ENCODE assay signal across 18 mouse cellular contexts in genomic region chr7:73749339-73749738, GRCm38 (mm10). TPM values are rescaled to one million over a fixed set of nuclear protein-coding genes. Genes with fewer than 3 reads are reported as not detected.
DNase-seq lines count a peak whose midpoint lies in the region; ATAC-seq and TF ChIP-seq lines count a peak whose summit lies in the region.
"Had no signal": no experiment of that assay in that cellular context is flagged by ENCODE, and none has a peak within 500 bp of the region (broad histone marks: within the 10 kb centered on the region; RNA-seq: fewer than 3 reads in every experiment).

No protein-coding gene starts in this region.

- DNase-seq in forebrain, postnatal 0 days, result no peak
- DNase-seq in forebrain, embryonic 14.5 days (ENCODE audit: low spot score), result no peak
- no peak for DNase-seq in liver, embryonic 14.5 days (ENCODE audit: low read depth in 3 of 3, low spot score in 3 of 3)
- DNase-seq in liver, result no peak
- DNase-seq in CH12.LX (ENCODE audit: extremely low read depth), result no peak
- DNase-seq in testis, postnatal 14 days (ENCODE audit: low spot score), result no peak
- DNase-seq in neural tube, embryonic 10.5 days (ENCODE audit: extremely low spot score, low spot score), result no peak
- DNase-seq: adrenal gland, adult 2 months; kidney, postnatal 14 days; layer of hippocampus, postnatal 36 days; right cerebral cortex, postnatal 25 days had no signal

- in situ Hi-C loops in CH12.LX (cut with MboI; ENCODE audit: low pct_ligation_motif_present, low pct_unique_long_range_greater_than_20kb, low sequenced_read_pairs), result no loop called here

- dilution Hi-C loops in CH12.LX (cut with MboI; ENCODE audit: extremely low pct_ligation_motif_present, extremely low pct_unique_long_range_greater_than_20kb, low sequenced_read_pairs), result no loop called here

- H3K9me3 ChIP-seq in forebrain, postnatal 0 days (ENCODE audit: low read length), result no peaks in the 10 kb centered on the region
- H3K9me3 ChIP-seq in forebrain, embryonic 14.5 days (replicated peaks; ENCODE audit: control insufficient read depth, low read length), result no peaks in the 10 kb centered on the region
- H3K9me3 ChIP-seq in liver, embryonic 14.5 days (ENCODE audit: control insufficient read depth, low read length), result no peaks in the 10 kb centered on the region
- peaks cover 2% of the 10 kb centered on the region for H3K9me3 ChIP-seq in CH12.LX (replicated peaks; ENCODE audit: low read length)
- H3K9me3 ChIP-seq in intestine, embryonic 16.5 days (ENCODE audit: control insufficient read depth, low read length), result no peaks in the 10 kb centered on the region
- H3K9me3 ChIP-seq: heart, embryonic 10.5 days; hindbrain, embryonic 12.5 days; limb, embryonic 13.5 days; neural tube, embryonic 12.5 days had no signal

- 92% methylated on average over 2 of the region's 2 CpGs for WGBS in forebrain, postnatal 0 days
- 94% methylated on average over 2 of the region's 2 CpGs for WGBS in forebrain, embryonic 14.5 days
- WGBS in liver, embryonic 14.5 days (ENCODE audit: insufficient replicate concordance), result 58% methylated on average over 2 of the region's 2 CpGs
- WGBS in intestine, embryonic 16.5 days, result 92% methylated on average over 2 of the region's 2 CpGs

- H3K36me3 ChIP-seq in forebrain, postnatal 0 days (ENCODE audit: insufficient read depth), result no peaks in the 10 kb centered on the region
- H3K36me3 ChIP-seq in forebrain, embryonic 14.5 days (ENCODE audit: control insufficient read depth, insufficient read depth, low read length), result no peaks in the 10 kb centered on the region
- H3K36me3 ChIP-seq in liver, embryonic 14.5 days (replicated peaks; ENCODE audit: control insufficient read depth, insufficient read depth, low read depth), result no peaks in the 10 kb centered on the region
- H3K36me3 ChIP-seq in CH12.LX (replicated peaks in 1 of 2; ENCODE audit: control insufficient read depth in 1 of 2, insufficient read depth in 1 of 2, low read length in 1 of 2), result no peaks in the 10 kb centered on the region
- H3K36me3 ChIP-seq in intestine, embryonic 16.5 days (ENCODE audit: control insufficient read depth, insufficient read depth, low read length), result no peaks in the 10 kb centered on the region
- H3K36me3 ChIP-seq: heart, embryonic 10.5 days; hindbrain, embryonic 12.5 days; limb, embryonic 13.5 days; midbrain, embryonic 12.5 days; neural tube, embryonic 12.5 days had no signal

- TF ChIP-seq CTCF in forebrain, postnatal 0 days (IDR thresholded peaks at IDR 0.05; ENCODE audit: low read depth), result 0 out of 2 replicates have a peak, but pooled peaks have one; percentile 8
- TF ChIP-seq CTCF in liver, embryonic 14.5 days (IDR thresholded peaks at IDR 0.05; ENCODE audit: low read depth), result peak; percentile 42
- TF ChIP-seq CTCF in CH12.LX (conservative IDR thresholded peaks at IDR 0.05 in 1 of 2, IDR thresholded peaks at IDR 0.05 in 1 of 2; ENCODE audit: low read depth in 2 of 2, low read length in 2 of 2), result peak; percentile 12 to 40; a peak in 2 of 4 replicates

- H3K27ac ChIP-seq in forebrain, postnatal 0 days (ENCODE audit: low read depth, low read length), result no peak overlapping the region
- no peak overlapping the region for H3K27ac ChIP-seq in forebrain, embryonic 14.5 days (ENCODE audit: low read depth, low read length)
- no peak overlapping the region for H3K27ac ChIP-seq in liver, embryonic 14.5 days
- no peak overlapping the region for H3K27ac ChIP-seq in CH12.LX (ENCODE audit: insufficient read depth, low read depth)
- peak overlapping the region; percentile 47 for H3K27ac ChIP-seq in intestine, embryonic 16.5 days (ENCODE audit: low read length)
- H3K27ac ChIP-seq: heart, embryonic 10.5 days; hindbrain, embryonic 12.5 days; limb, embryonic 13.5 days; midbrain, embryonic 12.5 days; neural tube, embryonic 12.5 days had no signal

- H3K27me3 ChIP-seq in forebrain, postnatal 0 days (ENCODE audit: insufficient read depth, low read length), result no peaks in the 10 kb centered on the region
- H3K27me3 ChIP-seq in forebrain, embryonic 14.5 days (replicated peaks; ENCODE audit: control insufficient read depth, insufficient read depth, low read length), result no peaks in the 10 kb centered on the region
- no peaks in the 10 kb centered on the region for H3K27me3 ChIP-seq in liver, embryonic 14.5 days (ENCODE audit: control insufficient read depth, insufficient read depth, low read length)
- peaks cover 30% of the 10 kb centered on the region for H3K27me3 ChIP-seq in CH12.LX (replicated peaks)
- no peaks in the 10 kb centered on the region for H3K27me3 ChIP-seq in intestine, embryonic 16.5 days (replicated peaks; ENCODE audit: control insufficient read depth, insufficient read depth, low read length)
- H3K27me3 ChIP-seq: hindbrain, embryonic 12.5 days; neural tube, embryonic 12.5 days had no signal

- no peak for TF ChIP-seq POLR2A in CH12.LX (IDR thresholded peaks at IDR 0.05; ENCODE audit: low read depth, low read length)

- H3K4me2 ChIP-seq in forebrain, postnatal 0 days (ENCODE audit: low read depth), result no peak overlapping the region
- H3K4me2 ChIP-seq in forebrain, embryonic 14.5 days (ENCODE audit: low read length), result no peak overlapping the region
- H3K4me2 ChIP-seq in liver, embryonic 14.5 days (ENCODE audit: low read depth), result no peak overlapping the region
- H3K4me2 ChIP-seq in CH12.LX (ENCODE audit: insufficient read depth, low read depth, poor library complexity, severe bottlenecking), result no peak overlapping the region
- no peak overlapping the region for H3K4me2 ChIP-seq in intestine, embryonic 16.5 days (ENCODE audit: low read depth, low read length)
- H3K4me2 ChIP-seq: hindbrain, embryonic 12.5 days; limb, embryonic 13.5 days; midbrain, embryonic 12.5 days; neural tube, embryonic 12.5 days had no signal

- no peak for TF ChIP-seq EP300 in liver, embryonic 14.5 days (IDR thresholded peaks at IDR 0.05; ENCODE audit: low read depth)
- no peak for TF ChIP-seq EP300 in CH12.LX (IDR thresholded peaks at IDR 0.05; ENCODE audit: low read length)

- H3K79me2 ChIP-seq in CH12.LX (replicated peaks; ENCODE audit: control insufficient read depth, extremely low read depth, insufficient read depth, poor library complexity, severe bottlenecking), result no peaks in the 10 kb centered on the region

- TF ChIP-seq RAD21 in CH12.LX (IDR thresholded peaks at IDR 0.05; ENCODE audit: low read depth, low read length), result peak; percentile 31

- H3K4me1 ChIP-seq in forebrain, postnatal 0 days (ENCODE audit: insufficient read depth), result no peaks in the 10 kb centered on the region
- 0 out of 2 replicates have a peak, but pooled peaks cover 2% of the 10 kb centered on the region for H3K4me1 ChIP-seq in forebrain, embryonic 14.5 days (ENCODE audit: control insufficient read depth, insufficient read depth, low read length)
- no peaks in the 10 kb centered on the region for H3K4me1 ChIP-seq in liver, embryonic 14.5 days (replicated peaks; ENCODE audit: control insufficient read depth in 2 of 2, insufficient read depth in 2 of 2, low read length in 1 of 2)
- no peaks in the 10 kb centered on the region for H3K4me1 ChIP-seq in CH12.LX (ENCODE audit: control insufficient read depth in 1 of 2, insufficient read depth in 2 of 2)
- peaks cover 17% of the 10 kb centered on the region for H3K4me1 ChIP-seq in intestine, embryonic 16.5 days (ENCODE audit: control insufficient read depth, insufficient read depth, low read length)
- H3K4me1 ChIP-seq: neural tube, embryonic 12.5 days had no signal

- no peak for ATAC-seq in forebrain, postnatal 0 days
- no peak for ATAC-seq in forebrain, embryonic 14.5 days
- no peak for ATAC-seq in liver, embryonic 14.5 days (ENCODE audit: insufficient read depth)
- no peak for ATAC-seq in intestine, embryonic 16.5 days

- H3K9ac ChIP-seq in forebrain, postnatal 0 days, result no peak overlapping the region
- H3K9ac ChIP-seq in forebrain, embryonic 14.5 days (ENCODE audit: low read length), result no peak overlapping the region
- H3K9ac ChIP-seq in liver, embryonic 14.5 days (replicated peaks), result no peak overlapping the region
- H3K9ac ChIP-seq in CH12.LX (ENCODE audit: insufficient read depth, low read depth), result no peak overlapping the region
- H3K9ac ChIP-seq in intestine, embryonic 16.5 days (ENCODE audit: low read depth, low read length), result no peak overlapping the region
- H3K9ac ChIP-seq: hindbrain, embryonic 12.5 days; limb, embryonic 13.5 days; midbrain, embryonic 12.5 days; neural tube, embryonic 12.5 days had no signal

- no peak overlapping the region for H3K4me3 ChIP-seq in forebrain, postnatal 0 days (ENCODE audit: low read depth, low read length)
- no peak overlapping the region for H3K4me3 ChIP-seq in forebrain, embryonic 14.5 days (ENCODE audit: low read depth, low read length)
- H3K4me3 ChIP-seq in liver, embryonic 14.5 days (ENCODE audit: insufficient read depth in 1 of 2, low read depth in 2 of 2, low read length in 2 of 2), result no peak overlapping the region
- H3K4me3 ChIP-seq in CH12.LX (replicated peaks in 1 of 3; ENCODE audit: low read depth in 2 of 3, low read length in 2 of 3, poor library complexity in 1 of 3), result no peak overlapping the region
- no peak overlapping the region for H3K4me3 ChIP-seq in intestine, embryonic 16.5 days (ENCODE audit: low read length)
- H3K4me3 ChIP-seq: heart, embryonic 10.5 days; hindbrain, embryonic 12.5 days; limb, embryonic 13.5 days; midbrain, embryonic 12.5 days; neural tube, embryonic 12.5 days had no signal

TF ChIP-seq in CH12.LX, 34 proteins besides CTCF, POLR2A, EP300 and RAD21:
- no peak for TF ChIP-seq ZC3H11A (IDR thresholded peaks at IDR 0.05; ENCODE audit: low read depth, low read length)
- TF ChIP-seq SMC3 (IDR thresholded peaks at IDR 0.05; ENCODE audit: low read depth, low read length), result no peak
- TF ChIP-seq PAX5 (IDR thresholded peaks at IDR 0.05; ENCODE audit: low read length), result no peak
- no peak for TF ChIP-seq MAZ (IDR thresholded peaks at IDR 0.05; ENCODE audit: low read depth, low read length)
TF ChIP-seq in CH12.LX: peak in this region for 0.

RNA-seq across cellular contexts. Expression of gene Fam174b, which starts 9.2 kb away (rescaled TPM):
- total RNA-seq in forebrain, postnatal 0 days (2014; rRNA removed), result 44.9 and 49.1 TPM in 2 replicates
- 30.7 and 35.6 TPM in 2 replicates for polyA plus RNA-seq in forebrain, postnatal 0 days (2015; fragmentation: Nextera tagmentation; extraction: Ambion mirVana)
- polyA plus RNA-seq in forebrain, embryonic 14.5 days (2014; fragmentation: Nextera tagmentation; extraction: Ambion mirVana), result 13.2 and 22.6 TPM in 2 replicates
- polyA plus RNA-seq in liver, embryonic 14.5 days (2012; rRNA removed), result 1.5 and 1.6 TPM in 2 replicates
- 2.0 and 2.3 TPM in 2 replicates for polyA plus RNA-seq in liver, embryonic 14.5 days (2014; fragmentation: Nextera tagmentation; extraction: Ambion mirVana)
- not detected in 2 replicates for total RNA-seq in CH12.LX (2012; rRNA removed)
- not detected in 2 replicates for total RNA-seq in CH12.LX (2014; rRNA removed)
- not detected in 2 replicates for polyA plus RNA-seq in CH12.LX (2012; ENCODE audit: insufficient read length, low read depth)
- polyA plus RNA-seq in intestine, embryonic 16.5 days (2015; fragmentation: Nextera tagmentation; extraction: Ambion mirVana), result 32.7 and 33.7 TPM in 2 replicates
- polyA plus RNA-seq: C2C12 had no signal
